Mouse (Mus musculus) E14TG2a.4 (cell line): ENCODE results near the gene Ip6k3.

Experiments used
- H3K27me3 ChIP-seq: 2 replicates; pipeline ENCODE4 v1.6.1; 2014; ENCODE audit warnings: low read length, control low read depth; ENCODE audit not compliant: insufficient read depth
- H3K36me3 ChIP-seq: 2 replicates; pipeline ENCODE4 v1.6.1; 2014; ENCODE audit warnings: low read length, control low read depth; ENCODE audit not compliant: insufficient read depth
- H3K4me1 ChIP-seq: replicated peaks from 2 replicates; pipeline ENCODE4 v1.6.1; 2014; ENCODE audit warnings: low read depth, low read length, control low read depth
- H3K4me3 ChIP-seq: replicated peaks from 2 replicates; pipeline ENCODE4 v1.5.1; 2014; ENCODE audit warnings: mild to moderate bottlenecking, low read length
- H3K9me3 ChIP-seq: 2 replicates; pipeline ENCODE4 v1.6.1; 2014; ENCODE audit warnings: low read length, control low read depth
- CTCF ChIP-seq: conservative IDR thresholded peaks from 2 replicates; pipeline ENCODE4 v1.5.1; 2014; ENCODE audit warnings: low read length
- NANOG ChIP-seq: IDR thresholded peaks from 2 replicates; pipeline ENCODE4 v1.6.1; 2014; ENCODE audit warnings: borderline replicate concordance, low read length, mixed read lengths
- POU5F1 ChIP-seq: IDR thresholded peaks from 2 replicates; pipeline ENCODE4 v1.6.1; 2014; ENCODE audit warnings: low read length, borderline replicate concordance

The Ip6k3 gene

DNA sequence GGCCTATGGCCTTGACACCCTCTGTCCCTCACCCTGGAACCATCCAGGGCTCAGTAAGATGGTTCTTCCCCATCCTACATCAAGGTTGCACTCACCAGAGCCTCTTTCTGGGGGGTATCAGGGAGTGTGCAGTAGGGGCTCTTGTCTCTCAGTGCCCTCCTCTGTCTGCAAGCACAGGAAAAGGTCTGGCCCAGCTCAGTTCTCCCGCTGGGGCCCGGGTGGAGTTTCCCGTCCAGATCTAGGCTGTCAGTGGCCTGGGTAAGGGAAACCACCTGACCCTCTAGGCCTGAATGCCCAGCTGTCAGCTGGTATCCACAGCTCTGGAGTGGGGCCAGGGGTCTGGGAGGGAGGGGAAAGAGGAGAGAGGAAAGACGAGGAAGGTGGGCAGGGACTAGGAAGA lies at the start of gene Ip6k3:
Gene Ip6k3 (minus strand): TSS at position 251 of the 400 bp plus-strand sequence.
- peaks cover 3% of the 10 kb centered on the region; the same call in 1 of the 2 replicates for H3K27me3 ChIP-seq
- H3K4me1 ChIP-seq, result peaks cover 8% of the 10 kb centered on the region
- no peak within 1 kb of the TSS for H3K4me3 ChIP-seq
- TF ChIP-seq CTCF (no peak), NANOG (no peak), POU5F1 (no peak)
- no peaks in the 10 kb centered on the region for H3K9me3 ChIP-seq
- H3K36me3 ChIP-seq, result no peaks in the 10 kb centered on the region

DNA sequence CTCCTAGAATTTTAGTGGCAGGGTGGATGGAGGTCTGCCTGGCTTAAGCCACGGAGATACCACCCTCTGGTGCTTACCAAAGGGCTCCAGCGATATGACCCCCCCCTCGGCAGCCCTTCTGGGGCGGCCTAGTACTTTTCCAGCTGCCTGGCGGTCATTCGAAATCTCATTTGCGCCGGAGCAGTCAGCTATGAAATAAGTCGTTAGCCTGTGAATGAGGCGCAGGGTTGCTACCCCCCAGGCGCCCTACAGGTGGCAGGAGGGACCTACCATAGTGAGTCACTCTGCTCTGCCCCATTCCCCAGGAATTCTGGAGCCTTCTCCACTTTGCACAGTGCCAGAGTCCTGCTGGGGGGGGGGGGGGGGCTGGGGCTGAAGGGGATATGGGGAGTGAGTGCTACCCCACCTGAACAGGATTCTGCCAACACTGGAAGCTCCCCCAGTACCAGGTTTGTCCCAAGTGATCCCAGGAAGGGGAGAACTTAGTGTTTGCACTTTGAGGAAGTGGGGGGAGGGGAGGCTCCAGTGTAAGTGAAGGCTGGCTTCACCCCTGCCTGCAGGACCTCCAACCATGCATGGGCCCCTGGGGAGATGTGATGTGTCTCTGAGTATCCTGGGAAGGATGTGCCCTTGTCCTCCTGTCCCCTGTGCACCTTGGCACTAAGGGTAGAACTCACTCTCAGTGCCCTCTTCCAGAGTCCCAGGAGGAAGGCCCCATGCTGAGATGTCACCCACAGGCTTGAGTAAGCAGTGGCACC lies 45.4 kb upstream of the Ip6k3 start:
- Histone ChIP-seq H3K4me1 (peaks cover 56% of the 10 kb centered on the region), H3K9me3 (peaks cover 19% of the 10 kb centered on the region), H3K27me3 (no peaks in the 10 kb centered on the region), H3K4me3 (0 out of 2 replicates have a peak overlapping the region, but pooled peaks have one; percentile 29), H3K36me3 (no peaks in the 10 kb centered on the region)
- no peak for TF ChIP-seq NANOG
- peak; percentile 43 for TF ChIP-seq CTCF

DNA sequence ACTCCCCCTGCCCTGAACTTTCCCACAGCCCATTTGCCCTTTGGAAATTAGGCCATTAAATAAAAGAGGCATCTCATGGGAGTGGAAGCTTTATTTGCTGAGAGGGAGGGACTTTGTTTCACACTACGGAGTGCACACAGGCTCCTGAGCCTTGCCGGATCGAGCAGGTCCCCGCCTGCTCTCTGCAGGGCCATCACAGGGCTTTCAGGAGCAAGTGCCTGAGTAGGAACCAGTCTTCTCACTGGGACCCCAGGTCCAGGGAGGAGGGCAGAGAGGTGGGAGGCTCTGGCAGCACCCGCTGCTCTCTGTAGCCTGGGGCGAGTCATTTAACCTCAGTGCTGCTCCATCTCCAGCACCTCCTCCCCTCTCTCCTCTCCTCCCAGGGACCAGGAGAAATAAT lies 44.4 kb upstream of the Ip6k3 start:
- Histone ChIP-seq H3K4me3 (no peak overlapping the region), H3K36me3 (no peaks in the 10 kb centered on the region), H3K4me1 (peaks cover 55% of the 10 kb centered on the region), H3K27me3 (no peaks in the 10 kb centered on the region), H3K9me3 (peaks cover 19% of the 10 kb centered on the region)
- TF ChIP-seq NANOG (no peak), POU5F1 (no peak)

DNA sequence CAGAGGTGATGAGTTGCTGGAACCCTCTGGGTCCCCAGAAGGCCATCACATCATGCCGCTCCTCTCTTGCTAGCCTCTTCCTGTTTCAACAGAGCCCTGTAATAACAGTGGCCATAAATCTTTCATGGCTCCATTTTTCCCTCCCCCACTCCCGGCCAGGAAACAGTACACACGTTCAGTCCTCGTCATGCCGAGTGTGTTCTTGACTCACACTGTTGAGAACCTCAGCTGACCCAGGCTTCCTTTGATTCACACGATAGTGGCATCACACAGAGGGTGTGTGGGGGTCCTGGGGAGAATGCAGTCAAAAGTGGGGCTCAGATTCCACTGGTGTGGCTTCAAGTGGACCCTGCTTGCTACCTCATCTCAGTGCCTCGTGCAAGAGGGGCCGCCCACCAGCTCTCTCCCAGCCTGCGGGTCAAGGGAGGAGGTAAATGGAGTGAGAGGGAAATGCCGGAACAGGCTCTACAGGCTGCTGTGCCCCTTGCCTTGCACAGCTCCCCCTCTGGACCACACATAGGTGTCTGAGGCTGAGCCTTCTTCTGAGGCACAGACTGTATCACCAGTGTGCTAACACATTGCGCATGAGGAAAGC lies 39.6 kb upstream of the Ip6k3 start:
- H3K27me3 ChIP-seq, result no peaks in the 10 kb centered on the region
- no peak overlapping the region for H3K4me3 ChIP-seq
- TF ChIP-seq POU5F1 (no peak), CTCF (no peak), NANOG (no peak)
- H3K4me1 ChIP-seq, result peaks cover 63% of the 10 kb centered on the region
- H3K36me3 ChIP-seq, result no peaks in the 10 kb centered on the region; the same call in 1 of the 2 replicates
- 0 out of 2 replicates have a peak, but pooled peaks cover 8% of the 10 kb centered on the region for H3K9me3 ChIP-seq

DNA sequence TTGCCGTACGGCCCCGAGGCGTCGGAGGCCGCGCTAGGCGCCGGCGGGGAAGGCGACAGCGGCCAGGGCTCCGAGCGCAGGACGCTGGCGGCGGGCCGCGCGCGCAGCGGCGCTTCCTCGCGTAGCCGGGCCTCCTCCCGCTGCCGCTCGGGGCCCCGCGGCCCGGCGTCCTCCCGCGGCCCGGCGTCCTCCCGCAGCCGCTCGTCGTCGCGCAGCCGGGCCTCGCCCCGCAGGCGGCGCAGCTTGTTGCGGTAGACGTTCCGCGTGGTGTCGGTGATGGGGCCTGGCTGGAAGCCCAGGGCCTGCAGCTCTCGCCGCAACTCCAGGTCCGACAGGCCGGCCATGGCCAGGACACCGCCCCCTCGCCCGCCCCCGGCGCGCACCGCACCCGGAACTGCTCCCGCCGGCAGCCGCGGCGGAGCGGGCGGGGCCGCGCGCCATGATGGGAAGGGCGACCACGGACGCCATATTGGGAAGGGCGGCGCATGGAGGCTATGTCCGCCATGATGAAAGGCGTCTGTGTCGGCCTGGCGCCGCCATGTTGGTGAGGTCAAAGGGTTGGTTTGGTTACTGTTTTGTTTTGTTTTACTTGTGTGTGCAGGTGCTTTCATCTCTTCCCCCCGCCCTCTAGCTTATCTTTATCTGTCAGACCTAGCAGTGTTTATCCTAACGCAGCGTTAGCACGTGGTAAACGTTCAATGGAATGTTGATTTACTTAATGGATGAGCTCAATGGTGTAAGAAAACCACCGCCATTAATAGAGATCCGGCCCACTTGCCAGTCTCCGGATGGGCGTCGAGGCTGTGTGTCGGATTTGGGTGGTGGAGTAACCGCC lies 36.7 kb upstream of the Ip6k3 start, which contains the start of gene Lemd2:
Gene Lemd2 (minus strand): TSS at position 395 of the 835 bp plus-strand sequence.
- Histone ChIP-seq H3K27me3 (no peaks in the 10 kb centered on the region), H3K4me3 (peak within 1 kb of the TSS; percentile 83), H3K4me1 (peaks cover 68% of the 10 kb centered on the region), H3K9me3 (no peaks in the 10 kb centered on the region), H3K36me3 (peaks cover 22% of the 10 kb centered on the region)
- no peak for TF ChIP-seq NANOG

DNA sequence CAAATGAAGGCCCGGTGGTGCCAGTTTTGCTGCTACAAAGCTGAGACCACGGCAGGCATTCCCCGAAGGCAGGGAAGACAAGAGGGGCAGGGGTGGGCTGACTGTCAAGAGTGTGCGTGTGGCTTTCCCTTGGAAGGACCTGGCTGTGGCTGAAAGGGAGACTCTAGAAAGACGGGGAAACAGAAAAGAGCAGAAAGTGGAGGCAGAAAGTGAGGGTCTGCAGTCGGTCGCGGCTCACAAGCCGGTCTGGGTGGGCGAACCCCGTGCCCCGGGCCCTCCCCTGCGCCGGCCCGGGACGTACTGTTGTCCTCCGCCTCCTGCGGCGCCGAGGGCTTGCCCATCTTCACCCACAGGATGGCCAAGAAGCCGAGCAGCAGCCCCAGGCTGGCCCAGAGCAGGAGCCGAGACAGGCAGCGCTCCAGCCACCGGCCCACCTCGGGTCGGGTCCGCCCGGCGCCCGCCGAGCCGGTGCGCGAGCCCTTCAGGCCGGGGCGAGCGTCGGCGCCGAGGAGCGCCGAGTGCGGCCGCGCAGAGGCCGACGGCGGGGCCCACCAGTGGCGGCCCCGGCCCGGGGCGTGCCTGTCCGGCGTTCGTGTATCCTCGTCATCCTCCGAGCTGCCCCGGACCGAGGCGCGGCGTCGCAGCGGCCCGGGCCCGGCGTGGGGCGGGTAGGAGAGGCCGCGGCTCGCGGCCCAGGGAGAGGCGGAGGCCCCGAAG lies 35.9 kb upstream of the Ip6k3 start:
- peaks cover 75% of the 10 kb centered on the region for H3K4me1 ChIP-seq
- no peaks in the 10 kb centered on the region for H3K9me3 ChIP-seq
- H3K4me3 ChIP-seq, result peak overlapping the region; percentile 83
- TF ChIP-seq NANOG (no peak), POU5F1 (no peak), CTCF (no peak)
- no peaks in the 10 kb centered on the region for H3K27me3 ChIP-seq
- H3K36me3 ChIP-seq, result peaks cover 28% of the 10 kb centered on the region

DNA sequence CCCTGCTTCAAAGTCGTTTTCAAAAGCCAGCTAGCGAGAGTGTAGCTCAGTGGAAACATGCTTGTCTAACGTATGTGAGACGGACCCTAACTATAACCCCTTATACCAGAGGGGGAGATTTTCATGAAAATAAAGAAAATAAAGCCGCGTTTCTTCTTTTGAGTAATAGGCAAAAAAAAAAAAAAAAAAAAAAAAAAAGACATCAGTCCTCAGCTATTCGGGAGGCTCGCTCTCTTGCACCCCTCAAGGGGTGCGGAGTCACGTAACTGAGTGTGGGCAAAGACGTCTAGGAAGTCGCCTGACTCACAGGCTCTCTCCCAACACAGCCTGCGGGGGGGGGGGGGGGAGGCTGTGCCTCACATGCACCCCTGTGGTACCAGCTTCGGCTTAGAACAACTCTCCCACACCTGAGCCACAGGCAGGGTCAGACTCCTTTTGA lies 35.3 kb upstream of the Ip6k3 start:
- H3K4me3 ChIP-seq, result peak overlapping the region; percentile 83
- no peak for TF ChIP-seq CTCF
- TF ChIP-seq POU5F1, result no peak
- no peak for TF ChIP-seq NANOG

DNA sequence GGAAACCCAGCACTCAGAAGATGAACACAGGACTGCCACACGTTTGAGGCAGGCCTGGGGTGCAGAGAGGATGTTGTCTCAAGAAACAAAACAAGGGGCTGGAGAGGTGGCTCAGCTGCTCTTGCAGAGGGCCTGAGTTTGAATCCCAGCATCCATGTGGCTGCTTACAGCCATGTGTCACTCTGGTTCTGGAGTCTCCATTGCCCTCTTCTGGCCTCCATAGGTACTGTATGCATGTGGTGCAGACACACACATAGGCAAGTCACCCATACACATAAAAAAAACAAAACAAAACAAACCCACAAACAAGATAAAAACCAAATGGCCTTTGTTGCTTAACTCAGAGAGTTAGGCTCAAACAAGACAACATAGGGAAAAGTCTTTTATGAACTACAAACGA lies 34.4 kb upstream of the Ip6k3 start:
- H3K4me3 ChIP-seq, result no peak overlapping the region
- H3K4me1 ChIP-seq, result peaks cover 67% of the 10 kb centered on the region
- no peaks in the 10 kb centered on the region for H3K27me3 ChIP-seq
- H3K9me3 ChIP-seq, result no peaks in the 10 kb centered on the region
- TF ChIP-seq NANOG (no peak), CTCF (peak; percentile 67)
- peaks cover 43% of the 10 kb centered on the region for H3K36me3 ChIP-seq

More for the DNA sequence above, 35.3 kb upstream of the Ip6k3 start:
- Histone ChIP-seq H3K36me3 (peaks cover 33% of the 10 kb centered on the region), H3K27me3 (no peaks in the 10 kb centered on the region), H3K4me1 (peaks cover 75% of the 10 kb centered on the region), H3K9me3 (no peaks in the 10 kb centered on the region)
